Mouse (Mus musculus) heart, embryonic 13.5 days (tissue): Measurements from ENCODE around the gene Tmem101. TPM values are rescaled to one million over a fixed set of nuclear protein-coding genes. Genes with fewer than 3 reads are reported as not detected.

Experiments
- ATAC-seq: fragments of 200-750 bp; cut with Nextera tagmentation; 2 replicates; pipeline ENCODE4 v1.8.0; 2017; ENCODE audit warnings: moderate TSS enrichment; ENCODE audit not compliant: insufficient number of reproducible peaks, low FRiP score, low TSS enrichment; ENCODE audit errors: extremely low read depth
- H3K27ac ChIP-seq: fragments of 300-500 bp; sonication (generic); replicated peaks from 2 replicates; pipeline ENCODE4 v1.5.1; 2015; ENCODE audit warnings: moderate library complexity, mild to moderate bottlenecking, inconsistent platforms
- H3K27me3 ChIP-seq: fragments of 300-500 bp; sonication (generic); replicated peaks from 2 replicates; pipeline ENCODE4 v1.6.1; 2015; ENCODE audit warnings: mild to moderate bottlenecking, inconsistent platforms
- H3K36me3 ChIP-seq: fragments of 300-500 bp; sonication (generic); 2 replicates; pipeline ENCODE4 v1.6.1; 2015; ENCODE audit warnings: mild to moderate bottlenecking, inconsistent platforms
- H3K4me1 ChIP-seq: fragments of 300-500 bp; sonication (generic); 2 replicates; pipeline ENCODE4 v1.6.1; 2015; ENCODE audit warnings: inconsistent platforms
- H3K4me2 ChIP-seq: fragments of 300-500 bp; sonication (generic); 2 replicates; pipeline ENCODE4 v1.6.1; 2015; ENCODE audit warnings: inconsistent platforms, mild to moderate bottlenecking, moderate library complexity
- H3K4me3 ChIP-seq: fragments of 300-500 bp; sonication (generic); 2 replicates; pipeline ENCODE4 v1.5.1; 2015; ENCODE audit warnings: moderate library complexity, mild to moderate bottlenecking, inconsistent platforms
- H3K9ac ChIP-seq: fragments of 300-500 bp; sonication (generic); 2 replicates; pipeline ENCODE4 v1.6.1; 2015; ENCODE audit warnings: inconsistent platforms, mild to moderate bottlenecking, moderate library complexity
- H3K9me3 ChIP-seq: fragments of 300-500 bp; sonication (generic); 2 replicates; pipeline ENCODE4 v1.6.1; 2016; ENCODE audit warnings: inconsistent platforms
- WGBS: fragments of 180-500 bp; shearing (Covaris S2); methylation state at CpG from one replicate; pipeline ENCODE4 v1.1.7; 2015; ENCODE audit warnings: mixed read lengths; 5-methylcytosine and 5-hydroxymethylcytosine counted together
- polyA plus RNA-seq: library from polyadenylated mRNA; unstranded; fragments of >200 nt; fragmentation: Nextera tagmentation; extraction: Ambion mirVana; gene quantifications from 2 replicates; pipeline ENCODE4 v1.2.1, GENCODE M21; 2015

The Tmem101 gene
- polyA plus RNA-seq, result 32.4 and 38.4 TPM in 2 replicates

DNA sequence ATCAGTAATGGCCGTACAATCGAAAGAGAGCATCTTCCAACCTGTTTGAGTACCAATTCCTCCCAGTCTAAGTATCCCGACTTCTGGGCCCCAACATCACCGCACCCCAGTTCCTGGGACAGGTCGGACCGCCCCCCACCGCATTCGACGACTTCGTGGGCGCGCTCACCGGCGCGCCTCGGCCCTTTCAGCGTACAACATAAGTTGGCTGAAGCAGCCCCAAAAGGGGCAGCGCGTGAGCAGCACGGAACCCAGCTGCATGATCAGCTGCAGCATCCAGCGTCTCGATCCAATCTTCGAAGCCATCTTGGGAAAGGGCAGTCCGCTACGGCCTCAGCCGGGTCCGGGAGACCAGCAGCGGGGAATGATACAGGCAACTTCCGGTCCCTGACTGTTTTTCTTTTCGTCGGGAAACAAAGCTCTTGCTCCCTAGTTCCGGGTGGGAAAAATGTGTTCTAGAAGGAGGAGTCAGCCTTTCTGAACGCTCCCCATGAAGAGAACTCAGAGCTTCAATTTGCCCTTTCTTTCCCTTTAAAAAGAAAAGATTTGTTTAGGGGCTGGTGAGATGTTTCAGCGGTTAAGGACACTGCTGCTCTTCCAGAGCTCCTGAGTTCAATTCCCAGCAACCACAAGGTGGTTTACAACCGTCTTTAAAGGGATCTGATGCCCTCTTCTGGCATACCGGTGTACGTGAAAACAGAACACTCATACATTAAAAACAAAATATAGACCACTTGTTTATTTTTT, at the start of gene Tmem101:
Tmem101 (minus strand) TSS at position 366 of the 747 bp plus-strand sequence.
- Histone ChIP-seq H3K9me3 (no peaks in the 10 kb centered on the region), H3K36me3 (peaks cover 36% of the 10 kb centered on the region), H3K27me3 (no peaks in the 10 kb centered on the region), H3K27ac (peak within 1 kb of the TSS; percentile 76), H3K4me1 (peaks cover 8% of the 10 kb centered on the region), H3K4me2 (peak within 1 kb of the TSS; percentile 87), H3K4me3 (peak within 1 kb of the TSS; percentile 85), H3K9ac (peak within 1 kb of the TSS; percentile 93)
- under 1% methylated on average over 37 of the region's 37 CpGs for WGBS
- ATAC-seq, result no peak

DNA sequence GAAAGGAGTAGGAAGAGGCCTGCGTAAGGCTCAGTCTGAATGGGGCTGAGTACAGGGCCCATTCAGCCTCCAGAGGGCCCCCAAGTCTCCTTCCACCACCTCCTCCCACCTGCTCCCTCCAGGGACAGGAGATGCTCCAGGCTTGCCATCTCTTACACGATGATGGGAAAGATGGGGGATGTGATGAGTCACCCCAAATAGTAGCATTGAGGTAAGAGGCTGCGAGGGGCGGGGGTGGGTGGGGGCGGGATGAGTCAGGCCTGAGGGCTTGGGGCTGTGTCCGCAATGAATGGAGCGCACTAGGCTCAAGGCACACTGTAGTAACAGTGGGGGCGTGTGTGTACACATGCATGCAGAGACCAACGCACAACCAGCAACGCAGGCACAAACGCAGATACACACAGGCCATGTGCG, 45.2 kb upstream of the Tmem101 start:
- ATAC-seq, result no peak
- no peak overlapping the region for H3K4me2 ChIP-seq
- H3K4me3 ChIP-seq, result no peak overlapping the region
- H3K9ac ChIP-seq, result no peak overlapping the region
- 78% methylated on average over 12 of the region's 12 CpGs for WGBS
- no peaks in the 10 kb centered on the region for H3K9me3 ChIP-seq
- H3K27ac ChIP-seq, result no peak overlapping the region
- no peaks in the 10 kb centered on the region for H3K27me3 ChIP-seq
- peaks cover 30% of the 10 kb centered on the region for H3K4me1 ChIP-seq
- H3K36me3 ChIP-seq, result peaks cover 100% of the 10 kb centered on the region

DNA sequence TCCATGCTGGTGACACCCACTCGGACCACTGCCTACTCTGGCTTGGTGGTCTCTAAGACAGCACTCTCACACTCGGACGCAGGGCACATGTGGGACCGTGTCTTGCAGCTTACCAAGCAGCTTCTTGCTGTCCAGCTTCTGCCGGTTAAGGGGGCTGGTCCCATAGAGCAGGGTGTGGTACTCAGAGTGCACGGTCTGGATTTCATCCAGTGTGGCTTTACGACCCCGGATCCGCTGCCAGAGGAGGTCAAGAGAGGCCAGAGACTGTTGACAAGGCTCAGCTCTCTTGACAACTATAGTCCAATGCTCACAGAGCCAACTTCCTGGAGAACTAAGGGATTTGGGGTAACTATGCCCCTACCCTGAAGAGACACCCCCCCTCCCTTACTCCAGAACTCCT, 43.7 kb upstream of the Tmem101 start:
- H3K36me3 ChIP-seq, result peaks cover 100% of the 10 kb centered on the region
- no peaks in the 10 kb centered on the region for H3K27me3 ChIP-seq
- peaks cover 21% of the 10 kb centered on the region for H3K4me1 ChIP-seq
- H3K9ac ChIP-seq, result no peak overlapping the region
- H3K4me2 ChIP-seq, result no peak overlapping the region
- 63% methylated on average over 9 of the region's 9 CpGs for WGBS
- H3K4me3 ChIP-seq, result no peak overlapping the region
- no peak overlapping the region for H3K27ac ChIP-seq
- no peaks in the 10 kb centered on the region for H3K9me3 ChIP-seq
- ATAC-seq, result no peak

DNA sequence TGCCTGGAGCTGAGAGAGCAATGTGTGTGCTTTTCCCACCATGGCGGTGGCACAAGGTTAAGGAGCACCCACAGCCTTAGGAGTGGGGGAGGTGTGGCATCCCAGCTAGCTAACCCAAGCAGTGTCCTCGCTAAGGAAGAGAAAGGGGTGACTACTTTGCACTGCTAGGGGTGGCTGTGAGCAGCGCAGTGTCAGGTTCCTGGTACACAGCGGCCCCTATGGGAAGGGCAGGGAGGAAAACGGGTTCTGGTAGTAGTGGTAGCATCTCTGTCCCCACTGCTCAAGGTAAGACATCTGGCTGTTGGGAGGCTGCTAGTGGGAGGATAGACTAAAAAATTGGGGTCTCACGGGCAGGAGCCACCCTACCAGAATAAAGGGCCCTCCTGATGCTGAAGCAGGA, 42.0 kb upstream of the Tmem101 start:
- Histone ChIP-seq H3K27ac (no peak overlapping the region), H3K9me3 (no peaks in the 10 kb centered on the region), H3K36me3 (peaks cover 100% of the 10 kb centered on the region), H3K4me2 (no peak overlapping the region), H3K27me3 (no peaks in the 10 kb centered on the region), H3K4me3 (no peak overlapping the region), H3K9ac (no peak overlapping the region), H3K4me1 (peaks cover 9% of the 10 kb centered on the region)
- 59% methylated on average over 6 of the region's 6 CpGs for WGBS
- ATAC-seq, result no peak

DNA sequence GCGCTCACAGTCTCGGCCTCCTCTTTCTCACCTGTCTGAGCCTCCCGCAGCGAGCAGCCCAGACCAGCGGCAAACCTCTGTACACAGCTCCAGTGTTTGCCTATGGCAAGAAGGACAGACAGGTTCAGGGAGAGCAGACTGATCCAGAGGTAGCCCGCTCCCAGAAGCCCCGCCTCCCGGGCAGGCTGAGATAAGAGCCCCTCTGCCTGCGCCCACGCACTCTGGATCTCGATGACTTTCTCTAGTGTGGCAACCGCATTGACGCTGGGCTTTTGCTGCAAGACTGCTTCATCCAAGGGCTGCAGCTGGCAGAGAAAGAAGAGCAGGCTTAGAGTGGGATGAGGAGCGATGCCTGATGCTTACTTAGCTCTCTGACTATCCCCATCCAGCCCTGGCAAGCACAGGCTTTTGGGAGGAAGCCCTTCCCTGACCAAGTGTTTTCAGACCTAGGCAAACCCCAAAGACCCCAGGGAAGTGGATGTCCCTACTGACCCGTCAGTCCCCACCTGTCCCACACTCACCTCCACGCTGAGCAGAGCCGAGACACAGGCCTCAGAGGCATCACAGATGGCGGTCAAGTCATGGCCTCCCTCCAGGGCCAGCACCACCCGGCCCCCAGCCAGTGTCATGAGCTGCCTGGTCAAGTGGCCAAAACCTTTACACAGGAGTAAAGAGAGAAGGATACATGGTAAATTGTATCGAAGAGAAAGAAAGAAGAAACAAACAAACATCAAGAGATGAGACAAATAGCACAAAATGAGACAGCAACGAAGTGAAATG, 40.0 kb upstream of the Tmem101 start:
- no peak overlapping the region for H3K4me2 ChIP-seq
- WGBS, result 57% methylated on average over 21 of the region's 21 CpGs
- H3K4me3 ChIP-seq, result no peak overlapping the region
- no peaks in the 10 kb centered on the region for H3K9me3 ChIP-seq
- peak overlapping the region; percentile 8; the same call in 1 of the 2 replicates for H3K9ac ChIP-seq
- no peak for ATAC-seq
- no peak overlapping the region for H3K27ac ChIP-seq
- peaks cover 92% of the 10 kb centered on the region for H3K36me3 ChIP-seq
- H3K4me1 ChIP-seq, result peaks cover 11% of the 10 kb centered on the region
- H3K27me3 ChIP-seq, result no peaks in the 10 kb centered on the region

DNA sequence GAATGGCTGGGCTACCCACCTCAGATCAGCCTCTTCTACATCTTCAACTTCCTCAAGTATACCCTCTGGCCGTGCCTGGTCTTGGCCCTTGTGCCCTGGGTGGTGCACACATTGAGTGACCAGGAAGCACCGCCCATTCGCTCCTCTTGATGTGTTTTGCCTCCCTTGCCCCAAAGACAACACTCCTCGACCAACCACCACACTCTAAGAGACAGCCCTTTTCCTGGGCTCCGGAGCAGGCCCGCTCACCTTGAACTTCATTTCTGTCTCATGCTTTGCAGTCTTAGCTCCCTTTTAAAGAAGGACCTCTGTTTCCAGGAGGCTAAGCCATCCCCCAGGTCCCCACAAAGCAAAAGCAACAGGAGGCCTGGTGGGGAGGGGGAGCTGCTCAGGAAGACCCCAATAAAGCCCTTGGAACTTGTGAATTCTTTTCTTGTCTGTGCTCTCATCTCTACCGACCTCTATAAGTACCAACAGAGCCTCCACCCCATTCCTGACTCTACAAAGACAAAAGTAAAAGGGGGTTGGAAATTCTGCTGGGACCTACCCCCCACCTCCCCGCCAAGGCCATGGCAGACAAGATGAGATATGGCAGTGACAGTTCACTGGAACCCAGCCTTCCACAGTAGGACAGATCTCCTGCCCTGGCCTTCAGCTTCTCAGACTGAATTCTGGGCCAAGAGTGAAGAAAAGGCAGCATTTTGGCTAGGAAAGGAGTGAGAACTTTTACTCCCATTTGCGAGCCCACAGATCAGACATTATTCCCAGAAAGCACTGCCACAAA, 37.6 kb upstream of the Tmem101 start:
- WGBS, result 76% methylated on average over 9 of the region's 9 CpGs
- H3K9me3 ChIP-seq, result no peaks in the 10 kb centered on the region
- ATAC-seq, result no peak
- H3K27me3 ChIP-seq, result no peaks in the 10 kb centered on the region
- peaks cover 69% of the 10 kb centered on the region for H3K36me3 ChIP-seq
- peaks cover 29% of the 10 kb centered on the region for H3K4me1 ChIP-seq
- H3K4me2 ChIP-seq, result no peak overlapping the region
- no peak overlapping the region for H3K9ac ChIP-seq
- no peak overlapping the region for H3K4me3 ChIP-seq
- H3K27ac ChIP-seq, result no peak overlapping the region

DNA sequence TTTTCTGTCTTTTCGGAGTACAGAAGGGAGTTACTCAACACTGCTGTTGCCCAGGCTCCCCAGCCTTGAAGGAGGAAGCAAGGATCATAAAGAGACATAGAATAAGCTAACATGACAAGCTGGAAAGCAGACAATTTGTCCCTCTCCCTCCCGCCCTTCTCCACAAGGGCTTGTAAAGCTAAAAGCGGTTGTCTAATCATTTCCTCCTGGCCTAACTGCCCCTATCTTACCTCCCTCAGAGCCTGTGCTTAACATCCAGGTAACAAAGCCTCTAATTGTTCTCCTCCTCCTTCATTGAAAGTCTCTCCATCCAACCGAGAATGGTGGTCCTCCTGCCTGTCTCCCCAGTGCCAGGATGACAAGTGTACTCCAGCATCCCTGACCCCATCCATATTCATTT, 34.6 kb upstream of the Tmem101 start:
- no peaks in the 10 kb centered on the region for H3K27me3 ChIP-seq
- H3K27ac ChIP-seq, result no peak overlapping the region
- WGBS, result 49% methylated on average over 4 of the region's 4 CpGs
- ATAC-seq, result no peak
- H3K36me3 ChIP-seq, result peaks cover 39% of the 10 kb centered on the region
- H3K4me2 ChIP-seq, result peak overlapping the region; percentile 74
- H3K4me3 ChIP-seq, result peak overlapping the region; percentile 74
- H3K9me3 ChIP-seq, result no peaks in the 10 kb centered on the region
- peak overlapping the region; percentile 86 for H3K9ac ChIP-seq
- peaks cover 24% of the 10 kb centered on the region for H3K4me1 ChIP-seq

DNA sequence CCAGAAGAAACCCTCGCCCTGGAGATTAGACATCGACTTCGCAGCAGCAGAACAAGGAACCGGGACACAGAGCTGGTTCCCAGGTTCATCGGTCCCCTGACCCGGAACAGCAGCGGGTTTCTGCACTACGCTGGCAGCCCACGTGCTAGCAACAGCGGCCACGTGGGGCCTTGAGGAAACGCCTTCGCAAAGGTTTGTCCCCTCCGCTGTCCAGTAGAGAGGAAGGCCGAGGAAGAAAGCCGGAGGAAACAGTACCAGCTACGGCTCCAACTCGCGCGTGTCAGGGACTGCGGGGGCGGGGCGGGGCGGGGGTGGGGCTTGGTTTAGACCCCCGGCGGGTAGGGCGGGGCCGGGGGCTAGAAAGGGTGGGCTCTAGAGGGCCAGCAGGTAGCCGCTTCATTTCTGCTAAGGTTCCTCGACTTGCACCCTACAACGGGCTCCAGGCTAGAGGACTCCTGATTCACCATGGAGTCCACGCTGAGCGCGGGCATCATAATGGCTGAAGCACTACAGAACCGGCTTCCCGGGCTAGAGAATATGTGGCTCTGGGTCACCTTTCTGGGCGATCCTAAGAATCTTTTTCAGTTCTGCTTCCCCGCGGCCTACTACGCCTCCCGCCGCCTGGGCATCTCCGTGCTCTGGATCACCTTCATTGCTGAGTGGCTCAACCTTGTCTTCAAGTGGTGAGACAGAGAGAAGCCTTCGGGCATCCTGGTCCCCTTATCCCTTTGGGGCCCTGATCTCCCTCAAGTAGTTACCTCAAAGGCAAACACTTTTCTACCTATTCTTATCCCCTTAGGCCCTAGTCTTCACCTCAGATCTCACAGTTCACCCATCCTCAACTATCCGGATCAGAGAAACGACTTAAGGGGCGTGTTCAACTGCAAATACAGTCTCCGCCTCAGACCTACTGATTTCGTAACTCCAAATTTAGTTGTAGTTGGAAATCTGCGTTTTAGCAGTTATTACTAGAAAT, 33.5 kb upstream of the Tmem101 start, which contains the start of gene G6pc3:
G6pc3 (plus strand) TSS at position 160 of the 976 bp plus-strand sequence.
- Histone ChIP-seq H3K4me2 (peak within 1 kb of the TSS; percentile 74), H3K9me3 (no peaks in the 10 kb centered on the region), H3K4me1 (peaks cover 26% of the 10 kb centered on the region), H3K36me3 (peaks cover 28% of the 10 kb centered on the region), H3K9ac (peak within 1 kb of the TSS; percentile 86), H3K27me3 (no peaks in the 10 kb centered on the region), H3K4me3 (peak within 1 kb of the TSS; percentile 74), H3K27ac (peak within 1 kb of the TSS; percentile 70)
- WGBS, result 3% methylated on average over 50 of the region's 50 CpGs
- ATAC-seq, result peak; percentile 53; the same call in 1 of the 2 replicates

DNA sequence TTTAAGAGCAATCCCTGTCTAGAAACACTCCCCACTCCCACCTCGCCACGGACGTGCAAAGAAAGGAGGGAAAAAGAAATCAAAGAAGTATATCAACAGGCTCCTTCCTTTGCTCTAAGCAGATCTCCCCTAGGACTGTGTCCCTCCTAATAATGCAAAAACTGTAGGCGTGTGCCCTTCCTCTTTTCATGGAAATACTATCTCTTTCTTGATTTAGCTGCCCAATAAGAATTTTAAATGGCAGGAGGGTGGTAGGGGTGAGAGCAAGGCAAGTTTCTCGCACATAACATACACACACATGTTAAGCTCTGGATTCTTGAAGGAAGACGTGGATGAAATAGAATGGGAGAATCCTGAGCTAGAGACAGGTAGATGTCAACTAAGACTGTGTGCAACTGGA, 32.8 kb upstream of the Tmem101 start:
- Histone ChIP-seq H3K4me1 (peaks cover 30% of the 10 kb centered on the region), H3K27ac (0 out of 2 replicates have a peak overlapping the region, but pooled peaks have one; percentile 30)
- WGBS, result 64% methylated on average over 6 of the region's 6 CpGs

DNA sequence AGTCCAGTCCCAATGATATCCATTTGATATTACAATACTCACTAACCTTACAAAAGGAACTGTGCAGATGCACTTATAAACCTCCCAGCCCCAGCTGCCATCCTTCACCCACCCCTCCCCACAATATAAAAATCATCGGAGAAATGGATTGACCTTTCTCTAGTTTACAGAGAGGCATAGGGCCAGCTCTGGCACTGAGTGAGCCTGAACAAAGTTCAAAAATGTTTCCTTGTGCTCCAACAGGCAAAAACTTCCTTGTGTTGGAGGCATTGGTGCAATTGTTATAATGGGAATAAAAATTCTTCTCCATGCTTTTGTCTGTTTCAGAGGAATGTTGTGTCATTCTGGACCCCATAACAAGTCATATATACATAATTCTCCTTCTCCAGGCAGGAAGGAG, 30.0 kb upstream of the Tmem101 start:
- Histone ChIP-seq H3K9ac (no peak overlapping the region), H3K27me3 (no peaks in the 10 kb centered on the region), H3K4me3 (no peak overlapping the region), H3K36me3 (peaks cover 15% of the 10 kb centered on the region), H3K27ac (no peak overlapping the region), H3K9me3 (no peaks in the 10 kb centered on the region), H3K4me1 (peaks cover 41% of the 10 kb centered on the region), H3K4me2 (no peak overlapping the region)
- no peak for ATAC-seq
- 71% methylated on average over 1 of the region's 1 CpGs for WGBS

More for the DNA sequence above, 32.8 kb upstream of the Tmem101 start:
- Histone ChIP-seq H3K9me3 (no peaks in the 10 kb centered on the region), H3K36me3 (peaks cover 20% of the 10 kb centered on the region), H3K4me3 (peak overlapping the region; percentile 74), H3K9ac (peak overlapping the region; percentile 86), H3K27me3 (no peaks in the 10 kb centered on the region), H3K4me2 (peak overlapping the region; percentile 74)
- no peak for ATAC-seq
